Mouse (Mus musculus): ENCODE data around the gene Bbx.

DNA sequence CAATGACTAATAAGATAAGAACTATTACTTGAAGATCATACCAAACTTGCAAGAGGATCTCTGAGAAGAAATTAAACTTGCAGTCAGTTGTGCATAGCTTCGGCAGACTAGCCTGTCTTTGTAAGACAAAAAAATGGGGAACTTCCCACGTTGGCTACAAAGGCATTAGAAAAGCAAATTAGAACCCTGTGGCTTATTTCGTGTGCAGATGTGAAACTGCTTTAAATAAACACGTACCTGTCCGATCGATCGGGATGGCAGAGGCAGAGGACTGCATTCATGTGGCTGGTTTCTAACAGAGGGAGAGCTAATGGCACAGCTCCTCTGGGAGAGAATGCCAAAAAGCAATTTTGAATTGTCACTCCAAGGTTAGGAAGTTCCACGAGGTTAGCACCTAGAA is 16.8 kb downstream of the Bbx start:
- TF ChIP-seq EP300 (IDR thresholded peaks at IDR 0.05; ENCODE audit: low read depth) (no peak), CTCF (IDR thresholded peaks at IDR 0.05; ENCODE audit: low read depth) (no peak)

All from liver, embryonic 14.5 days (tissue).